Mouse (Mus musculus): ENCODE results near the gene Dars.

GRCm38 (mm10) chr1:128358276-128358675 lies 58.9 kb downstream of the Dars start:
- TF ChIP-seq CTCF (IDR thresholded peaks at IDR 0.05; ENCODE audit: borderline replicate concordance, insufficient read depth, low read depth, low read length): no peak
- no peak for TF ChIP-seq POLR2A (IDR thresholded peaks at IDR 0.05; ENCODE audit: borderline replicate concordance, insufficient read depth, low read length)

All from cerebellum, adult 2 months (tissue).